Mouse (Mus musculus): ENCODE data around the gene Cacna2d2.
A peak's percentile ranks its signal among the peaks of the same experiment; 100 is the strongest.

The Cacna2d2 gene

DNA sequence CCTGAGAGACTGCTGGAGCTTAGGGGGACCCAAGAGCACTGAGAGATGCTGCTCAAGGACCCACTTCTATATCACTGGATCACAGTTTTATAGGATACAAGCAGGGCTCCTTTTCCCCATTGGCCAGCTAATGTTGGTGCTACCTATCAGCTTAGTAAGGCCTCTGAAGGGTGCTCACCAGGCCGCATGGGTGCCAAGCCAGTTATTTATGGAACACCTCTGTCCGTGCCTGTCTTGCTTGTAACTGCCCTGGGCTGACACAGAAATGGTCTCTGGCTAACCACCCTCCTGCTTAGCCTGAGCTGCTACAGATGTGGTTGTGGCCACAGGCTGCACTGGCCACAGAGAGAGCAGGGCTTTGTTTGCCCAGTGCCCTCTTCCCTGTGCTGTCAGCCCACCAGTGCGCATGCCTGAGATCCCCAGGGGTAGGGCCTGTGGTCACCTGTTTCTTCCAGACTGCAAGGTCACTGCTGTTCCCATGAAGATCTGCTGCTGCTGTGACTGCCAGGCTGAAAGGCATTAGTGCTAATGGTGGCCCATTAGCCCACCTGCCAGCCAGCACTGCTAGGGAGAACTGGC lies 101.4 kb downstream of the Cacna2d2 start:
- Histone ChIP-seq H3K9me3 (ENCODE audit: low read length) (peaks cover 5% of the 10 kb centered on the region; the same call in 1 of the 2 replicates), H3K27me3 (ENCODE audit: insufficient read depth, low read length) (peaks cover 6% of the 10 kb centered on the region; the same call in 1 of the 2 replicates), H3K36me3 (ENCODE audit: insufficient read depth, low read length) (no peaks in the 10 kb centered on the region), H3K4me3 (replicated peaks; ENCODE audit: low read length) (no peak overlapping the region), H3K4me1 (replicated peaks; ENCODE audit: low read depth, low read length) (peaks cover 20% of the 10 kb centered on the region)
- no peak for TF ChIP-seq CTCF (conservative IDR thresholded peaks at IDR 0.05; ENCODE audit: low read length)
- no peak for TF ChIP-seq NANOG (IDR thresholded peaks at IDR 0.05; ENCODE audit: borderline replicate concordance, low read length)
- no peak for TF ChIP-seq POU5F1 (IDR thresholded peaks at IDR 0.05; ENCODE audit: borderline replicate concordance, low read length)

GRCm38 (mm10) chr9:107502131-107502846 lies 102.9 kb downstream of the Cacna2d2 start:
- Histone ChIP-seq H3K36me3 (ENCODE audit: insufficient read depth, low read length) (no peaks in the 10 kb centered on the region), H3K4me3 (replicated peaks; ENCODE audit: low read length) (no peak overlapping the region), H3K9me3 (ENCODE audit: low read length) (peaks cover 5% of the 10 kb centered on the region; the same call in 1 of the 2 replicates), H3K27me3 (ENCODE audit: insufficient read depth, low read length) (peaks cover 6% of the 10 kb centered on the region; the same call in 1 of the 2 replicates), H3K4me1 (replicated peaks; ENCODE audit: low read depth, low read length) (peaks cover 26% of the 10 kb centered on the region)
- TF ChIP-seq CTCF (conservative IDR thresholded peaks at IDR 0.05; ENCODE audit: low read length): no peak

DNA sequence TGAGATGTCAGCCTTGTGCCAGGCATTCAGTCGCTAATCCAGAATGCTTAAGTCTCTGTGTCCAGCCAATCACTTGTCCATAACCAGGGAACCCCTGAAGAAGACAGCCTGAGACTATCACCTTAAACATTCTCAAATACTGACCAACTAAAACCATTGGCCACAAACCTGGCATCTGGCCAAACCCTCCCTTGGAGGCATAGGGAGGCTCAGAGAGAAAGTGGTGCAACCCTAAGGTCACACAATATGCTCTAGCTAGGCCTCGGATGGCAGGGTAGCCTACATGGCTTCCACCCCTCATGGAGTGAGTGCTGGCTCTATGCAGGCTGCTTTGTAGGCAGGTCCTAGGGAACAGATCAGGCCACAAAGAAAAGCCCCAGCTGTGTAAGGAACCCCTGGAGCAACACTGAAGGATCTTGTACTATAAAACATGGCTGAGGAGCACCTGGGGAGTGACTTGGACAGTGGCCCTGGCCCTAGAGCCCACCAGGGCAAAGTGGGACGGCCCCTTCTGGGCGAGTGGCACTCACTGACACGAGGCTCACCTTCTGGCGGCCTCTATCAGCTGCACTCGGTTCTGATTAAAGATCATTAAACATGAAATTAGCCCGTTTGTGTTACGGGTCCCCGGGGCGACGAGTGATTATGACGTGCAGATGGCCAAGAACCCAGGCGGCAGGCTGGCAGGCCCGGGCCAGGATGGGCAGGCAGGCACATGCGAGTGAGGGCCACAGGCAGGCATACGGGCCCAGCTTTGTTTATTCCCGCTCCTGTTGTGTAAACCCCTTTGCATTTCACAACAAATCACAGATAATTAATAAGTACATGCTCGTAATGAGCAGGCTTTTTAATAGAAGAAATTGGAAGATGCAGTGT lies 105.5 kb downstream of the Cacna2d2 start:
- TF ChIP-seq NANOG (IDR thresholded peaks at IDR 0.05; ENCODE audit: borderline replicate concordance, low read length) (no peak), CTCF (conservative IDR thresholded peaks at IDR 0.05; ENCODE audit: low read length) (no peak), POU5F1 (IDR thresholded peaks at IDR 0.05; ENCODE audit: borderline replicate concordance, low read length) (no peak)
- H3K9me3 ChIP-seq (ENCODE audit: low read length): no peaks in the 10 kb centered on the region
- peaks cover 43% of the 10 kb centered on the region for H3K4me1 ChIP-seq (replicated peaks; ENCODE audit: low read depth, low read length)

DNA sequence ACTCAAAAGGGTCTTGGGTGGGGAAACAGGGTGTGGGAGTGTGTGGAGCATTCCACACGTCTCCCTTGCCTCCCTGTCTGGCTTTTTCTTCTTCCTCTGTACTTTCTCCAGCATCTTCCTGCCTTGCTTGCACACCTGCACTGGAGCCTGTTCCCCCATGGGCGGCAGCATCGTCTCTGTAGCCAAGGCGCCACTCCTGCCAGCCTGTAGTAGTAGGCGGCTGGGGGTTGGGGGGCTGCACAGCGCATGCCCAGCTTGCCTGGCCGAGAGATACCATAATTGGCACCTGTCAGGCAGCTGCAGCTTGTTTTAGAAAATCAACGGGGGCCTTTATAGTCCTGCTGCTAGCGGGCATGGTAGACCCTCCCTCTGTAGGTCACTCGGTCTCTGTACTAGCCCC lies 108.9 kb downstream of the Cacna2d2 start:
- no peaks in the 10 kb centered on the region for H3K36me3 ChIP-seq (ENCODE audit: insufficient read depth, low read length)
- no peaks in the 10 kb centered on the region for H3K9me3 ChIP-seq (ENCODE audit: low read length)
- TF ChIP-seq POU5F1 (IDR thresholded peaks at IDR 0.05; ENCODE audit: borderline replicate concordance, low read length): no peak
- no peak for TF ChIP-seq NANOG (IDR thresholded peaks at IDR 0.05; ENCODE audit: borderline replicate concordance, low read length)
- TF ChIP-seq CTCF (conservative IDR thresholded peaks at IDR 0.05; ENCODE audit: low read length): no peak
- no peak overlapping the region for H3K4me3 ChIP-seq (replicated peaks; ENCODE audit: low read length)
- H3K27me3 ChIP-seq (ENCODE audit: insufficient read depth, low read length): peaks cover 1% of the 10 kb centered on the region; the same call in 1 of the 2 replicates
- peaks cover 57% of the 10 kb centered on the region for H3K4me1 ChIP-seq (replicated peaks; ENCODE audit: low read depth, low read length)

More for the DNA sequence above, 105.5 kb downstream of the Cacna2d2 start:
- Histone ChIP-seq H3K36me3 (ENCODE audit: insufficient read depth, low read length) (no peaks in the 10 kb centered on the region), H3K27me3 (ENCODE audit: insufficient read depth, low read length) (no peaks in the 10 kb centered on the region; the same call in 1 of the 2 replicates), H3K4me3 (replicated peaks; ENCODE audit: low read length) (peak overlapping the region; percentile 70)

DNA sequence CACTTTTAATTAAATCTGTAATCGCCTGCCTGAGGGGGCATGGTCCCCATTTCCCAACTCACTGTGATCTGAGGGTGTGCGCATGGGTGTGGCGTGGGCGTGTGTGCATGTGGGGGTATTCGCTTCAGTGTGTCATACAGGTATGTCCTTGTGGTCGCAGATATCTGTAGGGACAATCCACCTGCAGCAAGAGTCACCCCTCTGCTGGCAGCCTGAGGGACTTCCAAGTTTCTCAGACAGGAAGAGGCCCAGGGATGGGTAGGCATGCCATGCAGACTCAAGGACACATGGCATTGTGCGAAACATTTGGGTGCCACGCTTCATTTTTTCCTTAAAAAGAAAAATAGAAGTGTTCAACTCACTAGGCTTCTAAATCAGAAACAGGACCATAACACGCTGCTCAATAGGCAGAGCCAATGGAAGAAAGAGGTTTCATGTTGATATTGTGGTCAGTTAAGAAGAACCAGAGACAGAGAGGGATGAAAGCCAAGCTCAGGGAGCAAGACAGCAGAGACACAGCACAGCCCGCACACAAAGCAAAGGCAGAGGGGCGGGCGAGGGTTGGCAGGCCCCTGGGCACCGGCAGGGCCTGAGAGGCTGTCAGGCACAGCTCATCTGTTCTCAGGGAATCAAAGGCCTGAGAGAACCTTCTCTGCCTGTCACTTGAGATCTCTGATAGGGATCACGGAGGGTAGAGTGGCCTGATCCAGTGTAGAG lies 111.1 kb downstream of the Cacna2d2 start:
- H3K4me3 ChIP-seq (replicated peaks; ENCODE audit: low read length): no peak overlapping the region
- TF ChIP-seq NANOG (IDR thresholded peaks at IDR 0.05; ENCODE audit: borderline replicate concordance, low read length) (no peak), POU5F1 (IDR thresholded peaks at IDR 0.05; ENCODE audit: borderline replicate concordance, low read length) (no peak)
- peaks cover 44% of the 10 kb centered on the region for H3K4me1 ChIP-seq (replicated peaks; ENCODE audit: low read depth, low read length)
- H3K27me3 ChIP-seq (ENCODE audit: insufficient read depth, low read length): peaks cover 5% of the 10 kb centered on the region; the same call in 1 of the 2 replicates
- H3K36me3 ChIP-seq (ENCODE audit: insufficient read depth, low read length): no peaks in the 10 kb centered on the region
- H3K9me3 ChIP-seq (ENCODE audit: low read length): no peaks in the 10 kb centered on the region

- Histone ChIP-seq H3K36me3 (ENCODE audit: insufficient read depth, low read length) (no peaks in the 10 kb centered on the region), H3K27me3 (ENCODE audit: insufficient read depth, low read length) (peaks cover 5% of the 10 kb centered on the region; the same call in 1 of the 2 replicates)
- TF ChIP-seq POU5F1 (IDR thresholded peaks at IDR 0.05; ENCODE audit: borderline replicate concordance, low read length): no peak
- no peak for TF ChIP-seq NANOG (IDR thresholded peaks at IDR 0.05; ENCODE audit: borderline replicate concordance, low read length)
- TF ChIP-seq CTCF (conservative IDR thresholded peaks at IDR 0.05; ENCODE audit: low read length): no peak
Measured at GRCm38 (mm10) chr9:107511436-107511835, 112.0 kb downstream of the Cacna2d2 start.

GRCm38 (mm10) chr9:107512326-107512725 lies 112.9 kb downstream of the Cacna2d2 start:
- no peaks in the 10 kb centered on the region for H3K9me3 ChIP-seq (ENCODE audit: low read length)
- no peak overlapping the region for H3K4me3 ChIP-seq (replicated peaks; ENCODE audit: low read length)
- peaks cover 49% of the 10 kb centered on the region for H3K4me1 ChIP-seq (replicated peaks; ENCODE audit: low read depth, low read length)
- no peak for TF ChIP-seq CTCF (conservative IDR thresholded peaks at IDR 0.05; ENCODE audit: low read length)
- TF ChIP-seq POU5F1 (IDR thresholded peaks at IDR 0.05; ENCODE audit: borderline replicate concordance, low read length): no peak
- TF ChIP-seq NANOG (IDR thresholded peaks at IDR 0.05; ENCODE audit: borderline replicate concordance, low read length): no peak
- peaks cover 5% of the 10 kb centered on the region for H3K27me3 ChIP-seq (ENCODE audit: insufficient read depth, low read length)
- H3K36me3 ChIP-seq (ENCODE audit: insufficient read depth, low read length): no peaks in the 10 kb centered on the region

More at GRCm38 (mm10) chr9:107511436-107511835, 112.0 kb downstream of the Cacna2d2 start:
- H3K9me3 ChIP-seq (ENCODE audit: low read length): no peaks in the 10 kb centered on the region
- no peak overlapping the region for H3K4me3 ChIP-seq (replicated peaks; ENCODE audit: low read length)
- peaks cover 47% of the 10 kb centered on the region for H3K4me1 ChIP-seq (replicated peaks; ENCODE audit: low read depth, low read length)
